Mouse (Mus musculus) CH12.LX (cell line): ENCODE measurements around the gene Arhgap25. TPM values are rescaled to one million over a fixed set of nuclear protein-coding genes. Genes with fewer than 3 reads are reported as not detected.
A peak's percentile ranks its signal among the peaks of the same experiment; 100 is the strongest.

Source experiments
- DNase-seq: peaks from one replicate; pipeline ENCODE4 v3.0.0-alpha.2; 2013; ENCODE audit errors: extremely low read depth
- H3K27ac ChIP-seq: 2 replicates; pipeline ENCODE4 v1.5.1; 2012; ENCODE audit warnings: low read depth, mild to moderate bottlenecking, control low read depth, moderate library complexity; ENCODE audit not compliant: insufficient read depth
- H3K27me3 ChIP-seq: replicated peaks from 2 replicates; pipeline ENCODE3; 2012; ENCODE audit warnings: inconsistent platforms
- H3K36me3 ChIP-seq, 2 experiments: replicated peaks in 1 of 2; 2 replicates each; pipeline versions ENCODE3 to v1.6.1; 2012; ENCODE audit warnings: inconsistent platforms in 1 of 2, low read length in 1 of 2, mild to moderate bottlenecking in 1 of 2, mixed read lengths in 1 of 2, moderate library complexity in 1 of 2; ENCODE audit not compliant: control insufficient read depth in 1 of 2, insufficient read depth in 1 of 2
- H3K4me1 ChIP-seq, 2 experiments: 2 replicates each; pipeline ENCODE4 v1.6.1; 2012; ENCODE audit warnings: inconsistent platforms in 1 of 2, moderate library complexity in 1 of 2; ENCODE audit not compliant: insufficient read depth in 2 of 2, control insufficient read depth in 1 of 2
- H3K4me2 ChIP-seq: 2 replicates; pipeline ENCODE4 v1.6.1; 2012; ENCODE audit warnings: low read depth, mild to moderate bottlenecking, control low read depth; ENCODE audit not compliant: poor library complexity, insufficient read depth, severe bottlenecking
- H3K4me3 ChIP-seq, 3 experiments: fragments of 150-350 bp in 1 of 3; sonication (generic) in 1 of 3; replicated peaks in 1 of 3; 2 replicates each; pipeline versions ENCODE3 to v1.5.1; 2011 to 2012; ENCODE audit warnings: low read depth in 2 of 3, low read length in 2 of 3, mild to moderate bottlenecking in 2 of 3, moderate library complexity in 2 of 3, control low read depth in 1 of 3, improper control_type of control experiment in 1 of 3, inconsistent platforms in 1 of 3, mixed read lengths in 1 of 3; ENCODE audit not compliant: poor library complexity in 1 of 3
- H3K79me2 ChIP-seq: replicated peaks from 2 replicates; pipeline ENCODE4 v1.6.1; 2012; ENCODE audit warnings: mild to moderate bottlenecking, moderate library complexity; ENCODE audit not compliant: control insufficient read depth, poor library complexity, insufficient read depth, severe bottlenecking; ENCODE audit errors: extremely low read depth
- H3K9ac ChIP-seq: 2 replicates; pipeline ENCODE4 v1.6.1; 2012; ENCODE audit warnings: low read depth, mild to moderate bottlenecking, control low read depth, moderate library complexity; ENCODE audit not compliant: insufficient read depth
- H3K9me3 ChIP-seq: replicated peaks from 2 replicates; pipeline ENCODE3; 2012; ENCODE audit warnings: low read length, inconsistent platforms, mixed read lengths
- BHLHE40 ChIP-seq: IDR thresholded peaks from 2 replicates; pipeline ENCODE4 v1.6.1; 2011; ENCODE audit warnings: mild to moderate bottlenecking, low read depth, low read length, improper control_type of control experiment
- CHD1 ChIP-seq: IDR thresholded peaks from 2 replicates; pipeline ENCODE4 v1.6.1; 2012; ENCODE audit warnings: low read depth, low read length, improper control_type of control experiment, inconsistent platforms
- CHD2 ChIP-seq: IDR thresholded peaks from 2 replicates; pipeline ENCODE4 v1.6.1; 2011; ENCODE audit warnings: low read length, improper control_type of control experiment
- CTCF ChIP-seq, 2 experiments: IDR thresholded peaks in 1 of 2; conservative IDR thresholded peaks in 1 of 2; 2 replicates each; pipeline ENCODE4 v1.5.1; 2011 to 2012; ENCODE audit warnings: low read depth in 2 of 2, low read length in 2 of 2, improper control_type of control experiment in 1 of 2, inconsistent platforms in 1 of 2, mild to moderate bottlenecking in 1 of 2, moderate library complexity in 1 of 2
- E2F4 ChIP-seq: IDR thresholded peaks from 2 replicates; pipeline ENCODE4 v1.6.1; 2011; ENCODE audit warnings: low read depth, low read length, improper control_type of control experiment; ENCODE audit not compliant: insufficient replicate concordance
- ELF1 ChIP-seq: IDR thresholded peaks from 2 replicates; pipeline ENCODE4 v1.6.1; 2014; ENCODE audit warnings: low read depth, mild to moderate bottlenecking, inconsistent platforms, low read length, improper control_type of control experiment
- EP300 ChIP-seq: IDR thresholded peaks from 2 replicates; pipeline ENCODE4 v1.6.1; 2011; ENCODE audit warnings: low read length, improper control_type of control experiment
- ETS1 ChIP-seq: conservative IDR thresholded peaks from 2 replicates; pipeline ENCODE4 v1.6.1; 2012; ENCODE audit warnings: low read depth, mild to moderate bottlenecking, inconsistent platforms, low read length, improper control_type of control experiment, moderate library complexity
- GABPA ChIP-seq: IDR thresholded peaks from 2 replicates; pipeline ENCODE4 v1.6.1; 2012; ENCODE audit warnings: low read depth, low read length, improper control_type of control experiment, inconsistent platforms; ENCODE audit not compliant: insufficient replicate concordance
- HCFC1 ChIP-seq: IDR thresholded peaks from 2 replicates; pipeline ENCODE4 v1.6.1; 2012; ENCODE audit warnings: low read depth, mild to moderate bottlenecking, inconsistent platforms, low read length, improper control_type of control experiment
- IRF4 ChIP-seq: IDR thresholded peaks from 2 replicates; pipeline ENCODE4 v1.6.1; 2014; ENCODE audit warnings: low read depth, mild to moderate bottlenecking, inconsistent platforms, low read length, improper control_type of control experiment
- JUND ChIP-seq: conservative IDR thresholded peaks from 2 replicates; pipeline ENCODE4 v1.6.1; 2011; ENCODE audit warnings: low read depth, low read length, improper control_type of control experiment
- KAT2A ChIP-seq: IDR thresholded peaks from 2 replicates; pipeline ENCODE4 v1.6.1; 2012; ENCODE audit warnings: low read length, improper control_type of control experiment, inconsistent platforms; ENCODE audit not compliant: insufficient replicate concordance
- MAX ChIP-seq: IDR thresholded peaks from 2 replicates; pipeline ENCODE4 v1.6.1; 2011; ENCODE audit warnings: low read length, improper control_type of control experiment
- MAZ ChIP-seq: IDR thresholded peaks from 2 replicates; pipeline ENCODE4 v1.6.1; 2012; ENCODE audit warnings: low read depth, mild to moderate bottlenecking, inconsistent platforms, low read length, improper control_type of control experiment, moderate library complexity
- MEF2A ChIP-seq: IDR thresholded peaks from 2 replicates; pipeline ENCODE4 v1.6.1; 2014; ENCODE audit warnings: low read depth, mild to moderate bottlenecking, inconsistent platforms, low read length, improper control_type of control experiment, borderline replicate concordance
- MXI1 ChIP-seq: IDR thresholded peaks from 2 replicates; pipeline ENCODE4 v1.6.1; 2011; ENCODE audit warnings: mild to moderate bottlenecking, low read depth, low read length, improper control_type of control experiment
- MYC ChIP-seq: IDR thresholded peaks from 2 replicates; pipeline ENCODE4 v1.6.1; 2011; ENCODE audit warnings: low read depth, mild to moderate bottlenecking, improper control_type of control experiment, low read length
- NELFE ChIP-seq: IDR thresholded peaks from 2 replicates; pipeline ENCODE4 v1.6.1; 2011; ENCODE audit warnings: low read depth, low read length, improper control_type of control experiment
- NRF1 ChIP-seq: IDR thresholded peaks from 2 replicates; pipeline ENCODE4 v1.6.1; 2014; ENCODE audit warnings: low read depth, mild to moderate bottlenecking, inconsistent platforms, low read length, improper control_type of control experiment, moderate library complexity
- PAX5 ChIP-seq: IDR thresholded peaks from 2 replicates; pipeline ENCODE4 v1.6.1; 2012; ENCODE audit warnings: low read length, inconsistent platforms, mixed read lengths
- POLR2A ChIP-seq: IDR thresholded peaks from 2 replicates; pipeline ENCODE4 v1.6.1; 2011; ENCODE audit warnings: low read depth, mild to moderate bottlenecking, improper control_type of control experiment, low read length
- POLR2AphosphoS2 ChIP-seq: IDR thresholded peaks from 2 replicates; pipeline ENCODE4 v1.6.1; 2011; ENCODE audit warnings: low read depth, low read length, improper control_type of control experiment
- RAD21 ChIP-seq: IDR thresholded peaks from 2 replicates; pipeline ENCODE4 v1.6.1; 2011; ENCODE audit warnings: low read depth, mild to moderate bottlenecking, low read length, improper control_type of control experiment, moderate library complexity
- RCOR1 ChIP-seq: conservative IDR thresholded peaks from 2 replicates; pipeline ENCODE4 v1.6.1; 2012; ENCODE audit warnings: low read depth, mild to moderate bottlenecking, inconsistent platforms, low read length, improper control_type of control experiment
- SIN3A ChIP-seq: IDR thresholded peaks from 2 replicates; pipeline ENCODE4 v1.6.1; 2012; ENCODE audit warnings: low read length, improper control_type of control experiment, inconsistent platforms
- SMC3 ChIP-seq: IDR thresholded peaks from 2 replicates; pipeline ENCODE4 v1.6.1; 2011; ENCODE audit warnings: low read depth, low read length, improper control_type of control experiment
- TBP ChIP-seq: conservative IDR thresholded peaks from 2 replicates; pipeline ENCODE4 v1.6.1; 2011; ENCODE audit warnings: low read depth, low read length, improper control_type of control experiment
- UBTF ChIP-seq: IDR thresholded peaks from 2 replicates; pipeline ENCODE4 v1.6.1; 2012; ENCODE audit warnings: low read depth, mild to moderate bottlenecking, inconsistent platforms, low read length, improper control_type of control experiment, moderate library complexity
- USF2 ChIP-seq: conservative IDR thresholded peaks from 2 replicates; pipeline ENCODE4 v1.6.1; 2011; ENCODE audit warnings: low read depth, low read length, improper control_type of control experiment
- ZC3H11A ChIP-seq: IDR thresholded peaks from 2 replicates; pipeline ENCODE4 v1.6.1; 2012; ENCODE audit warnings: low read depth, mild to moderate bottlenecking, inconsistent platforms, low read length, improper control_type of control experiment
- ZKSCAN1 ChIP-seq: IDR thresholded peaks from 2 replicates; pipeline ENCODE4 v1.6.1; 2012; ENCODE audit warnings: low read depth, inconsistent platforms, low read length, improper control_type of control experiment, borderline replicate concordance
- ZMIZ1 ChIP-seq: IDR thresholded peaks from 2 replicates; pipeline ENCODE4 v1.6.1; 2012; ENCODE audit warnings: low read depth, mild to moderate bottlenecking, inconsistent platforms, low read length, improper control_type of control experiment
- ZNF384 ChIP-seq: IDR thresholded peaks from 2 replicates; pipeline ENCODE4 v1.6.1; 2012; ENCODE audit warnings: low read depth, low read length, improper control_type of control experiment, inconsistent platforms
- dilution Hi-C: fragments of 300-500 bp; cut with MboI; formaldehyde crosslinking; loops from 2 replicates; pipeline ENCODE4 v1.14.3; 2020; ENCODE audit warnings: low sequenced_read_pairs; ENCODE audit not compliant: extremely low pct_unique_long_range_greater_than_20kb, extremely low pct_ligation_motif_present
- in situ Hi-C: fragments of 300-500 bp; cut with MboI; formaldehyde crosslinking; loops from 3 replicates; pipeline ENCODE4 v1.14.3; 2019; ENCODE audit warnings: low sequenced_read_pairs, low pct_ligation_motif_present, low pct_unique_long_range_greater_than_20kb, mixed read lengths
- polyA plus RNA-seq: library from polyadenylated mRNA; unstranded; fragments of >175 nt; gene quantifications from 2 replicates; pipeline ENCODE4 v1.2.1, GENCODE M21; 2012; ENCODE audit warnings: low read depth; ENCODE audit not compliant: insufficient read length
- total RNA-seq, 2 experiments: library from RNA; depleted of rRNA; stranded (reverse); fragments of 300-350 nt in 1 of 2; fragments of >200 nt in 1 of 2; gene quantifications; 2 replicates each; pipeline ENCODE4 v1.2.3; 2012 to 2014

Arhgap25 gene
- total and polyA plus RNA-seq, 3 experiments, result 11.7 to 16.5 (median 12.5) TPM

GRCm38 (mm10) chr6:87500696-87501095, 32.4 kb downstream of the Arhgap25 start:
- no peak for TF ChIP-seq RCOR1
- no peak for DNase-seq
- dilution Hi-C loops, result no loop called here

GRCm38 (mm10) chr6:87499791-87500190, 33.3 kb downstream of the Arhgap25 start:
- H3K4me1 ChIP-seq, result peaks cover 34 to 92% of the 10 kb centered on the region in 2 experiments
- H3K4me3 ChIP-seq, result no peak overlapping the region
- H3K4me2 ChIP-seq, result peak overlapping the region; percentile 18
- H3K36me3 ChIP-seq, result peaks cover 0 to 35% of the 10 kb centered on the region in 2 experiments
- dilution Hi-C loops (no loop called here), in situ Hi-C loops (no loop called here)
- DNase-seq, result no peak
- no peaks in the 10 kb centered on the region for H3K27me3 ChIP-seq
- H3K27ac ChIP-seq, result no peak overlapping the region
- no peaks in the 10 kb centered on the region for H3K9me3 ChIP-seq
- no peak overlapping the region for H3K9ac ChIP-seq
- no peaks in the 10 kb centered on the region for H3K79me2 ChIP-seq
- peak in 1 of 2 experiments; percentile 37; a peak in 1 of 4 replicates for TF ChIP-seq CTCF (conservative IDR thresholded peaks at IDR 0.05 in 1 of 2, IDR thresholded peaks at IDR 0.05 in 1 of 2; ENCODE audit: low read depth in 2 of 2, low read length in 2 of 2)
- TF ChIP-seq SIN3A, result no peak
- no peak for TF ChIP-seq E2F4
- TF ChIP-seq TBP, result no peak
- TF ChIP-seq ZNF384, result no peak
- TF ChIP-seq IRF4, result peak; percentile 52; the same call in 1 of the 2 replicates
- no peak for TF ChIP-seq RAD21
- TF ChIP-seq ETS1, result no peak
- no peak for TF ChIP-seq KAT2A
- no peak for TF ChIP-seq CHD1
- no peak for TF ChIP-seq POLR2AphosphoS2
- no peak for TF ChIP-seq ZC3H11A
- no peak for TF ChIP-seq MXI1
- 0 out of 2 replicates have a peak, but pooled peaks have one; percentile 13 for TF ChIP-seq MYC
- TF ChIP-seq BHLHE40, result peak; percentile 30; the same call in 1 of the 2 replicates
- TF ChIP-seq NRF1, result no peak
- TF ChIP-seq SMC3, result peak; percentile 19; the same call in 1 of the 2 replicates
- no peak for TF ChIP-seq JUND
- TF ChIP-seq NELFE, result no peak
- TF ChIP-seq CHD2, result 0 out of 2 replicates have a peak, but pooled peaks have one; percentile 29
- peak; percentile 56; the same call in 1 of the 2 replicates for TF ChIP-seq ELF1
- peak; percentile 73 for TF ChIP-seq EP300
- no peak for TF ChIP-seq MAX
- TF ChIP-seq USF2, result no peak
- TF ChIP-seq ZMIZ1, result no peak
- TF ChIP-seq MAZ, result no peak
- peak; percentile 49; the same call in 1 of the 2 replicates for TF ChIP-seq MEF2A
- TF ChIP-seq HCFC1, result no peak
- no peak for TF ChIP-seq PAX5
- TF ChIP-seq ZKSCAN1, result no peak
- no peak for TF ChIP-seq POLR2A
- TF ChIP-seq UBTF, result no peak
- TF ChIP-seq GABPA, result no peak

More at GRCm38 (mm10) chr6:87500696-87501095, 32.4 kb downstream of the Arhgap25 start:
- no peaks in the 10 kb centered on the region for H3K27me3 ChIP-seq
- peaks cover 0 to 32% of the 10 kb centered on the region in 2 experiments for H3K36me3 ChIP-seq
- in situ Hi-C loops, result no loop called here
- H3K9ac ChIP-seq, result no peak overlapping the region
- H3K79me2 ChIP-seq, result no peaks in the 10 kb centered on the region
- H3K4me2 ChIP-seq, result no peak overlapping the region
- no peaks in the 10 kb centered on the region for H3K9me3 ChIP-seq
- no peak overlapping the region for H3K4me3 ChIP-seq
- no peak overlapping the region for H3K27ac ChIP-seq
- H3K4me1 ChIP-seq, result peaks cover 34 to 88% of the 10 kb centered on the region in 2 experiments
